ENCODE assay signal across 11 mouse cellular contexts in genomic region chr1:136569626-136570297, GRCm38 (mm10). TPM values are rescaled to one million over a fixed set of nuclear protein-coding genes. Genes with fewer than 3 reads are reported as not detected.
DNase-seq lines count a peak whose midpoint lies in the region; ATAC-seq and TF ChIP-seq lines count a peak whose summit lies in the region.
"Had no signal": no experiment of that assay in that cellular context is flagged by ENCODE, and none has a peak within 500 bp of the region (broad histone marks: within the 10 kb centered on the region; RNA-seq: fewer than 3 reads in every experiment).

No protein-coding gene starts in this region.

- peak overlapping the region in 1 of 2 experiments; percentile 32; a peak in 2 of 4 replicates for H3K4me3 ChIP-seq in heart, embryonic 14.5 days (ENCODE audit: control insufficient read depth in 1 of 2, insufficient read depth in 1 of 2, low read depth in 1 of 2, low read length in 2 of 2)
- no peak overlapping the region for H3K4me3 ChIP-seq in heart, adult 2 months
- no peak overlapping the region for H3K4me3 ChIP-seq in forebrain, embryonic 16.5 days (replicated peaks; ENCODE audit: low read length)
- peak overlapping the region; percentile 3; the same call in 1 of the 2 replicates for H3K4me3 ChIP-seq in neural tube, embryonic 12.5 days
- no peak overlapping the region for H3K4me3 ChIP-seq in cerebellum, adult 2 months (replicated peaks; ENCODE audit: insufficient read depth, low read depth, low read length)

- H3K79me2 ChIP-seq in heart, adult 2 months (replicated peaks; ENCODE audit: control insufficient read depth, insufficient read depth, low read length): no peaks in the 10 kb centered on the region

- H3K4me1 ChIP-seq in heart, embryonic 14.5 days (ENCODE audit: control insufficient read depth in 2 of 2, insufficient read depth in 2 of 2, low read length in 2 of 2): peaks cover 5 to 7% of the 10 kb centered on the region in 2 experiments; a peak in 3 of 4 replicates
- H3K4me1 ChIP-seq in heart, adult 2 months (ENCODE audit: control insufficient read depth, insufficient read depth, low read length): no peaks in the 10 kb centered on the region
- peaks cover 3% of the 10 kb centered on the region; the same call in 1 of the 2 replicates for H3K4me1 ChIP-seq in forebrain, embryonic 16.5 days (replicated peaks; ENCODE audit: control insufficient read depth, insufficient read depth, low read length)
- H3K4me1 ChIP-seq in neural tube, embryonic 12.5 days: peaks cover 11% of the 10 kb centered on the region; the same call in 1 of the 2 replicates
- H3K4me1 ChIP-seq in cerebellum, adult 2 months (ENCODE audit: control insufficient read depth, insufficient read depth, low read length): no peaks in the 10 kb centered on the region

- 36% methylated on average over 20 of the region's 20 CpGs for WGBS in heart, embryonic 14.5 days
- 57% methylated on average over 20 of the region's 20 CpGs for WGBS in heart, adult 2 months
- 46% methylated on average over 20 of the region's 20 CpGs for WGBS in forebrain, embryonic 16.5 days
- WGBS in neural tube, embryonic 12.5 days: 29% methylated on average over 20 of the region's 20 CpGs
- WGBS in cerebellum, adult 2 months: 45% methylated on average over 20 of the region's 20 CpGs

- ATAC-seq in heart, embryonic 14.5 days (ENCODE audit: insufficient number of reproducible peaks, insufficient read depth, low FRiP score, low read depth): no peak
- ATAC-seq in forebrain, embryonic 16.5 days: no peak
- ATAC-seq in neural tube, embryonic 12.5 days (ENCODE audit: low FRiP score, low read depth): no peak

- no peak for DNase-seq in heart, adult 2 months
- DNase-seq in kidney, postnatal 25 days: peak; percentile 72 to 84
- no peak for DNase-seq in frontal cortex, postnatal 14 days (ENCODE audit: low spot score in 2 of 2)
- no peak for DNase-seq in layer of hippocampus, adult 8-10 months (ENCODE audit: low spot score in 2 of 2)
- no peak for DNase-seq in cerebellum, adult 2 months
- DNase-seq: cerebellum, postnatal 36 days; thymus, postnatal 25 days had no signal

- no peak for TF ChIP-seq POLR2A in heart, adult 2 months (IDR thresholded peaks at IDR 0.05; ENCODE audit: insufficient read depth, low read depth, low read length)
- no peak for TF ChIP-seq POLR2A in cerebellum, adult 2 months (IDR thresholded peaks at IDR 0.05; ENCODE audit: borderline replicate concordance, insufficient read depth, low read length)

- no peak for TF ChIP-seq CTCF in heart, adult 2 months (IDR thresholded peaks at IDR 0.05)
- no peak for TF ChIP-seq CTCF in cerebellum, adult 2 months (IDR thresholded peaks at IDR 0.05; ENCODE audit: borderline replicate concordance, insufficient read depth, low read depth, low read length)

- no peak overlapping the region for H3K27ac ChIP-seq in heart, embryonic 14.5 days (replicated peaks in 1 of 2; ENCODE audit: control insufficient read depth in 1 of 2, insufficient read depth in 1 of 2, low read depth in 2 of 2, low read length in 2 of 2)
- no peak overlapping the region for H3K27ac ChIP-seq in heart, adult 2 months
- H3K27ac ChIP-seq in forebrain, embryonic 16.5 days (ENCODE audit: low read length): no peak overlapping the region
- H3K27ac ChIP-seq in neural tube, embryonic 12.5 days: no peak overlapping the region
- no peak overlapping the region for H3K27ac ChIP-seq in cerebellum, adult 2 months (ENCODE audit: insufficient read depth, low read length)
- H3K27ac ChIP-seq: macrophage had no signal

- H3K36me3 ChIP-seq in heart, embryonic 14.5 days (ENCODE audit: control insufficient read depth, insufficient read depth, low read length): no peaks in the 10 kb centered on the region
- no peaks in the 10 kb centered on the region for H3K36me3 ChIP-seq in heart, adult 2 months (ENCODE audit: control insufficient read depth, insufficient read depth, low read length)
- H3K36me3 ChIP-seq in forebrain, embryonic 16.5 days (ENCODE audit: control insufficient read depth, insufficient read depth): no peaks in the 10 kb centered on the region
- no peaks in the 10 kb centered on the region for H3K36me3 ChIP-seq in neural tube, embryonic 12.5 days

- H3K9ac ChIP-seq in heart, embryonic 14.5 days (ENCODE audit: low read length): no peak overlapping the region; the same call in 1 of the 2 replicates
- no peak overlapping the region for H3K9ac ChIP-seq in heart, adult 2 months (ENCODE audit: low read depth, low read length)
- no peak overlapping the region for H3K9ac ChIP-seq in forebrain, embryonic 16.5 days (replicated peaks; ENCODE audit: low read depth, low read length)
- no peak overlapping the region for H3K9ac ChIP-seq in neural tube, embryonic 12.5 days

- intact Hi-C loops in heart, adult 2 months (cut with DNase I): no loop called here

- peak overlapping the region; percentile 62 for H3K4me2 ChIP-seq in heart, embryonic 14.5 days (ENCODE audit: low read length)
- H3K4me2 ChIP-seq in forebrain, embryonic 16.5 days (ENCODE audit: low read length): peak overlapping the region; percentile 16
- peak overlapping the region; percentile 49 for H3K4me2 ChIP-seq in neural tube, embryonic 12.5 days (replicated peaks)

- no peaks in the 10 kb centered on the region for H3K27me3 ChIP-seq in heart, embryonic 14.5 days (ENCODE audit: control insufficient read depth, insufficient read depth, low read length)
- no peaks in the 10 kb centered on the region for H3K27me3 ChIP-seq in heart, adult 2 months (ENCODE audit: control insufficient read depth, insufficient read depth, low read length)
- H3K27me3 ChIP-seq in forebrain, embryonic 16.5 days (replicated peaks; ENCODE audit: control insufficient read depth, insufficient read depth, low read length): no peaks in the 10 kb centered on the region
- H3K27me3 ChIP-seq in neural tube, embryonic 12.5 days (replicated peaks): no peaks in the 10 kb centered on the region
- no peaks in the 10 kb centered on the region; the same call in 1 of the 2 replicates for H3K27me3 ChIP-seq in cerebellum, adult 2 months (ENCODE audit: control insufficient read depth, insufficient read depth, low read length)

- H3K9me3 ChIP-seq in heart, embryonic 14.5 days (ENCODE audit: control insufficient read depth, low read length): no peaks in the 10 kb centered on the region
- H3K9me3 ChIP-seq in forebrain, embryonic 16.5 days (ENCODE audit: control insufficient read depth, low read length): no peaks in the 10 kb centered on the region
- no peaks in the 10 kb centered on the region for H3K9me3 ChIP-seq in neural tube, embryonic 12.5 days

- TF ChIP-seq EP300 in heart, adult 2 months (IDR thresholded peaks at IDR 0.05; ENCODE audit: insufficient read depth, low read depth, low read length): no peak

RNA-seq across cellular contexts. Expression of gene Zfp281, which starts 54.9 kb away (rescaled TPM):
- 13.2 and 14.1 TPM in 2 replicates for polyA plus RNA-seq in heart, embryonic 14.5 days (2014; fragmentation: Nextera tagmentation; extraction: Ambion mirVana)
- total RNA-seq in heart, adult 2 months (2021): 10 to 100 TPM in 1 of 2 experiments, 1 to 10 TPM in 1; 9.9 to 10.1 TPM
- polyA plus RNA-seq in heart, adult 2 months (2012; rRNA removed): 2.1 and 3.2 TPM in 2 replicates
- polyA plus RNA-seq in forebrain, embryonic 16.5 days (2015; fragmentation: Nextera tagmentation; extraction: Ambion mirVana): 26.1 and 30.2 TPM in 2 replicates
- polyA plus RNA-seq in neural tube, embryonic 12.5 days (2016; fragmentation: Nextera tagmentation; extraction: Ambion mirVana): 33.8 and 35.2 TPM in 2 replicates
- total RNA-seq in layer of hippocampus, adult 8-10 months (2022): 10 to 100 TPM; 34.4 to 37.8 (median 34.9) TPM
- 12.1 and 12.6 TPM in 2 replicates for polyA plus RNA-seq in cerebellum, adult 2 months (2012; rRNA removed)

Comparison
In these comparisons a context has a peak if more than half of its experiments do, and no peak if none do; other contexts are left out.
1. DNase-seq: peak in kidney, postnatal 25 days (2 of 2); none in heart, adult 2 months (0 of 2), frontal cortex, postnatal 14 days (0 of 2), layer of hippocampus, adult 8-10 months (0 of 2) and cerebellum, adult 2 months (0 of 2).
2. Peak in every context shown above with its lines, with median percentiles within 50 percentile points of each other: H3K4me2 ChIP-seq.